Mouse (Mus musculus) MEL (cell line): ENCODE measurements around the gene Hnrnpul1. TPM values are rescaled to one million over a fixed set of nuclear protein-coding genes. Genes with fewer than 3 reads are reported as not detected.

Source experiments
- DNase-seq: peaks from one replicate; pipeline ENCODE4 v3.0.0; 2011; ENCODE audit warnings: low read depth, low spot score
- H3K27ac ChIP-seq: 2 replicates; pipeline ENCODE4 v1.5.1; 2012; ENCODE audit warnings: low read depth, mild to moderate bottlenecking, control low read depth, low read length, moderate library complexity; ENCODE audit not compliant: control insufficient read depth
- H3K27me3 ChIP-seq, 2 experiments: fragments of 150-350 bp in 1 of 2; sonication (generic) in 1 of 2; 2 replicates each; pipeline ENCODE4 v1.6.1; 2012; ENCODE audit warnings: low read length in 2 of 2, mild to moderate bottlenecking in 2 of 2, improper control_type of control experiment in 1 of 2, moderate library complexity in 1 of 2; ENCODE audit not compliant: insufficient read depth in 2 of 2, control insufficient read depth in 1 of 2
- H3K36me3 ChIP-seq, 2 experiments: 2 replicates each; pipeline ENCODE4 v1.6.1; 2012 to 2014; ENCODE audit warnings: low read length in 2 of 2, improper control_type of control experiment in 1 of 2, inconsistent platforms in 1 of 2, mild to moderate bottlenecking in 1 of 2; ENCODE audit not compliant: insufficient read depth in 2 of 2, control insufficient read depth in 1 of 2
- H3K4me1 ChIP-seq, 2 experiments: fragments of 150-350 bp in 1 of 2; sonication (generic) in 1 of 2; 2 replicates each; pipeline ENCODE4 v1.6.1; 2012; ENCODE audit warnings: low read length in 2 of 2, improper control_type of control experiment in 1 of 2, mild to moderate bottlenecking in 1 of 2; ENCODE audit not compliant: insufficient read depth in 2 of 2, control insufficient read depth in 1 of 2
- H3K4me3 ChIP-seq, 2 experiments: fragments of 150-350 bp in 1 of 2; sonication (generic) in 1 of 2; 2 replicates each; pipeline ENCODE4 v1.5.1; 2012; ENCODE audit warnings: low read depth in 2 of 2, low read length in 2 of 2, mild to moderate bottlenecking in 2 of 2, moderate library complexity in 2 of 2, control low read depth in 1 of 2, improper control_type of control experiment in 1 of 2; ENCODE audit not compliant: control insufficient read depth in 1 of 2, insufficient read depth in 1 of 2
- H3K79me2 ChIP-seq: 2 replicates; pipeline ENCODE4 v1.6.1; 2012; ENCODE audit warnings: mild to moderate bottlenecking, low read length, moderate library complexity; ENCODE audit not compliant: control insufficient read depth, poor library complexity, insufficient read depth
- H3K9ac ChIP-seq: 2 replicates; pipeline ENCODE4 v1.6.1; 2012; ENCODE audit warnings: low read depth, mild to moderate bottlenecking, control low read depth, low read length, moderate library complexity; ENCODE audit not compliant: control insufficient read depth, poor library complexity, severe bottlenecking
- H3K9me3 ChIP-seq: fragments of 150-350 bp; sonication (generic); replicated peaks from 2 replicates; pipeline ENCODE4 v1.6.1; 2012; ENCODE audit warnings: mild to moderate bottlenecking, low read length, improper control_type of control experiment, moderate library complexity; ENCODE audit not compliant: insufficient read depth
- CHD2 ChIP-seq: IDR thresholded peaks from 2 replicates; pipeline ENCODE4 v1.6.1; 2011; ENCODE audit warnings: low read length, improper control_type of control experiment
- ETS1 ChIP-seq: IDR thresholded peaks from 2 replicates; pipeline ENCODE4 v1.6.1; 2012; ENCODE audit warnings: low read depth, mild to moderate bottlenecking, inconsistent platforms, low read length, improper control_type of control experiment, moderate library complexity
- GATA1 ChIP-seq: IDR thresholded peaks from 2 replicates; pipeline ENCODE4 v1.6.1; 2011; ENCODE audit warnings: low read depth, low read length, improper control_type of control experiment
- HCFC1 ChIP-seq: IDR thresholded peaks from 2 replicates; pipeline ENCODE4 v1.6.1; 2012; ENCODE audit warnings: low read depth, mild to moderate bottlenecking, inconsistent platforms, low read length, improper control_type of control experiment, moderate library complexity
- MXI1 ChIP-seq: IDR thresholded peaks from 2 replicates; pipeline ENCODE4 v1.6.1; 2011; ENCODE audit warnings: mild to moderate bottlenecking, low read depth, low read length, improper control_type of control experiment
- NRF1 ChIP-seq: IDR thresholded peaks from 2 replicates; pipeline ENCODE4 v1.6.1; 2014; ENCODE audit warnings: low read depth, mild to moderate bottlenecking, inconsistent platforms, low read length, improper control_type of control experiment, moderate library complexity; ENCODE audit not compliant: poor library complexity, insufficient read depth, severe bottlenecking
- POLR2A ChIP-seq, 2 experiments: IDR thresholded peaks; 2 replicates each; pipeline ENCODE4 v1.6.1; 2011 to 2012; ENCODE audit warnings: low read length in 2 of 2, mild to moderate bottlenecking in 2 of 2, control low read depth in 1 of 2, improper control_type of control experiment in 1 of 2, low read depth in 1 of 2, moderate library complexity in 1 of 2; ENCODE audit not compliant: control insufficient read depth in 1 of 2, insufficient read depth in 1 of 2, poor library complexity in 1 of 2
- POLR2AphosphoS2 ChIP-seq: IDR thresholded peaks from 2 replicates; pipeline ENCODE4 v1.6.1; 2011; ENCODE audit warnings: low read length, improper control_type of control experiment
- POLR2AphosphoS5 ChIP-seq: IDR thresholded peaks from 2 replicates; pipeline ENCODE4 v1.6.1; 2012; ENCODE audit warnings: low read depth, borderline replicate concordance, mild to moderate bottlenecking, inconsistent platforms, low read length, moderate library complexity, mixed read lengths
- SIN3A ChIP-seq: IDR thresholded peaks from 2 replicates; pipeline ENCODE4 v1.6.1; 2012; ENCODE audit warnings: low read length, improper control_type of control experiment, inconsistent platforms
- SMC3 ChIP-seq: IDR thresholded peaks from 2 replicates; pipeline ENCODE4 v1.6.1; 2011; ENCODE audit warnings: low read depth, low read length, improper control_type of control experiment
- TBP ChIP-seq: IDR thresholded peaks from 2 replicates; pipeline ENCODE4 v1.8.0; 2011; ENCODE audit warnings: low read depth, low read length, improper control_type of control experiment
- ZNF384 ChIP-seq: IDR thresholded peaks from 2 replicates; pipeline ENCODE4 v1.6.1; 2012; ENCODE audit warnings: low read depth, mild to moderate bottlenecking, inconsistent platforms, low read length, improper control_type of control experiment
- polyA plus RNA-seq, 2 experiments: library from polyadenylated mRNA; stranded (reverse) in 1 of 2; unstranded in 1 of 2; fragments of >175 nt in 1 of 2; fragments of >200 nt in 1 of 2; gene quantifications; 2 replicates each; pipeline versions ENCODE4 v1.2.1 to v1.2.4; 2012; ENCODE audit warnings: low replicate concordance in 2 of 2, low read depth in 1 of 2; ENCODE audit not compliant: insufficient read length in 2 of 2, insufficient read depth in 1 of 2, missing spikeins in 1 of 2
- total RNA-seq: library from RNA; depleted of rRNA; stranded (reverse); fragments of 300-350 nt; gene quantifications from 2 replicates; pipeline ENCODE4 v1.2.3, GENCODE M21; 2012

Gene Hnrnpul1
- total and polyA plus RNA-seq, 3 experiments, result 56.1 to 215 (median 181) TPM

GRCm38 (mm10) chr7:25754439-25754737, 169 bp downstream of the Hnrnpul1 start (continued):
- TF ChIP-seq NRF1, result 0 out of 2 replicates have a peak, but pooled peaks have one; percentile 23
- no peak for TF ChIP-seq POLR2AphosphoS2
- TF ChIP-seq ETS1, result no peak
- TF ChIP-seq CHD2, result no peak
- no peak for TF ChIP-seq ZNF384
- TF ChIP-seq HCFC1, result no peak

GRCm38 (mm10) chr7:25753643-25754438, 716 bp downstream of the Hnrnpul1 start:
- Histone ChIP-seq H3K79me2 (peaks cover 43% of the 10 kb centered on the region), H3K4me1 (peaks cover 2 to 18% of the 10 kb centered on the region in 2 experiments; a peak in 3 of 4 replicates), H3K4me3 (peak overlapping the region; percentile 92 to 97), H3K9me3 (no peaks in the 10 kb centered on the region), H3K27me3 (no peaks in the 10 kb centered on the region; a peak in 1 of 4 replicates), H3K36me3 (peaks cover 17 to 23% of the 10 kb centered on the region in 2 experiments), H3K27ac (peak overlapping the region; percentile 95), H3K9ac (peak overlapping the region; percentile 100)
- peak; percentile 36 for DNase-seq
- peak in 1 of 2 experiments; percentile 21; a peak in 1 of 4 replicates for TF ChIP-seq POLR2A (IDR thresholded peaks at IDR 0.05; ENCODE audit: control insufficient read depth in 1 of 2, insufficient read depth in 1 of 2, low read depth in 1 of 2, low read length in 2 of 2, poor library complexity in 1 of 2)
- TF ChIP-seq MXI1, result peak; percentile 33; the same call in 1 of the 2 replicates
- peak; percentile 46 for TF ChIP-seq SIN3A
- no peak for TF ChIP-seq SMC3

- H3K36me3 ChIP-seq, result peaks cover 17 to 26% of the 10 kb centered on the region in 2 experiments
- H3K4me3 ChIP-seq, result peak overlapping the region; percentile 92 to 97
- H3K79me2 ChIP-seq, result peaks cover 43% of the 10 kb centered on the region
- H3K27me3 ChIP-seq, result no peaks in the 10 kb centered on the region; a peak in 1 of 4 replicates
- H3K9me3 ChIP-seq, result no peaks in the 10 kb centered on the region
- peak; percentile 30 for DNase-seq
- peaks cover 2 to 18% of the 10 kb centered on the region in 2 experiments; a peak in 3 of 4 replicates for H3K4me1 ChIP-seq
- H3K27ac ChIP-seq, result peak overlapping the region; percentile 31; the same call in 1 of the 2 replicates
- H3K9ac ChIP-seq, result peak overlapping the region; percentile 100
- TF ChIP-seq TBP (0 out of 2 replicates have a peak, but pooled peaks have one; percentile 0), GATA1 (no peak), MXI1 (no peak), POLR2A (IDR thresholded peaks at IDR 0.05; ENCODE audit: control insufficient read depth in 1 of 2, insufficient read depth in 1 of 2, low read depth in 1 of 2, low read length in 2 of 2, poor library complexity in 1 of 2) (no peak), POLR2AphosphoS5 (no peak)
- TF ChIP-seq, all 39 proteins: peak for 1
Observed at GRCm38 (mm10) chr7:25753076-25753475, 1.5 kb downstream of the Hnrnpul1 start.
